Mouse (Mus musculus) intestine, embryonic 15.5 days (tissue): Measurements from ENCODE around the gene Rnf2. TPM values are rescaled to one million over a fixed set of nuclear protein-coding genes. Genes with fewer than 3 reads are reported as not detected.

Experiments used
- ATAC-seq: fragments of 200-750 bp; cut with Nextera tagmentation; 2 replicates; pipeline ENCODE4 v1.8.0; 2017; ENCODE audit warnings: moderate TSS enrichment, moderate library complexity
- H3K27ac ChIP-seq: fragments of 300-500 bp; sonication (generic); 2 replicates; pipeline ENCODE4 v1.5.1; 2015; ENCODE audit warnings: mild to moderate bottlenecking, inconsistent platforms
- H3K27me3 ChIP-seq: fragments of 300-500 bp; sonication (generic); replicated peaks from 2 replicates; pipeline ENCODE4 v1.6.1; 2015; ENCODE audit warnings: inconsistent platforms
- H3K36me3 ChIP-seq: fragments of 300-500 bp; sonication (generic); 2 replicates; pipeline ENCODE4 v1.6.1; 2015; ENCODE audit warnings: inconsistent platforms
- H3K4me1 ChIP-seq: fragments of 300-500 bp; sonication (generic); replicated peaks from 2 replicates; pipeline ENCODE4 v1.6.1; 2015; ENCODE audit warnings: inconsistent platforms
- H3K4me2 ChIP-seq: fragments of 300-500 bp; sonication (generic); replicated peaks from 2 replicates; pipeline ENCODE4 v1.6.1; 2015; ENCODE audit warnings: mild to moderate bottlenecking, inconsistent platforms
- H3K4me3 ChIP-seq: fragments of 300-500 bp; sonication (generic); replicated peaks from 2 replicates; pipeline ENCODE4 v1.5.1; 2015; ENCODE audit warnings: inconsistent platforms
- H3K9ac ChIP-seq: fragments of 300-500 bp; sonication (generic); 2 replicates; pipeline ENCODE4 v1.6.1; 2015; ENCODE audit warnings: inconsistent platforms
- H3K9me3 ChIP-seq: fragments of 300-500 bp; sonication (generic); 2 replicates; pipeline ENCODE4 v1.6.1; 2016; ENCODE audit warnings: inconsistent platforms
- WGBS: fragments of 180-500 bp; shearing (Covaris S2); methylation state at CpG from one replicate; pipeline ENCODE4 v1.1.7; 2015; 5-methylcytosine and 5-hydroxymethylcytosine counted together
- polyA plus RNA-seq: library from polyadenylated mRNA; unstranded; fragments of >200 nt; fragmentation: Nextera tagmentation; extraction: Ambion mirVana; gene quantifications from 2 replicates; pipeline ENCODE4 v1.2.1, GENCODE M21; 2015

The Rnf2 gene
- polyA plus RNA-seq, 1 experiment from 2014 or later, result 68.1 TPM

DNA sequence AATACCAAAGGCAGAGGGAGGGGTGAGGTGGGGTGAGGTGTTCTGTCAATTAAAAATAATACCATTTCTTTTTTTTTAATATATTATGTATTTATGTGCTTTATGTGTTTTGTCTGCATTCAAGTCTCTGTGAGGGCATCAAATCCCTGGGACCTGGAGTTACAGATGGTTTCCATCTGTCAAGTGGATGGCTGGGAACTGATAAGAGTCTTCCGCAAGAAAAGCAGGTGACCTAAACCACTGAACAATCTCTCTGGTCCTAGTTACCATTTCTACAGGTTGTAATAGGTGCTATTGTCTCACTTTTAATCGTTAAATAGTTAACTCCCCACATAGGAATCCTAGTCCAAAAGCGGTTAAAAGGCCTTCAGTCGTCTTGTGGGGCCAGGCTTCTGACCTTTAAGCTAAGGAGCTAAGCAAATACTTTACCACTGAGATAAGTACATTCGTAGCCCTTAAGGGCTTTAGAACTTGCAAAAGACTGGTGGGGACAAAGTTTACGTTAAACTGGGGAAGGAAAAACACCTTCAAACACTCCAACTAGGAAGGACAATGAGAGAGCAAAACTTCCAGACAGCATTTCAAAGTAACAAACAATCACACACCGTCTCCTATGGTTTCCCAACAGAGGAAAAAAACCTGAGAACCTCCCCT lies 73.7 kb downstream of the Rnf2 start:
- ATAC-seq, result no peak

DNA sequence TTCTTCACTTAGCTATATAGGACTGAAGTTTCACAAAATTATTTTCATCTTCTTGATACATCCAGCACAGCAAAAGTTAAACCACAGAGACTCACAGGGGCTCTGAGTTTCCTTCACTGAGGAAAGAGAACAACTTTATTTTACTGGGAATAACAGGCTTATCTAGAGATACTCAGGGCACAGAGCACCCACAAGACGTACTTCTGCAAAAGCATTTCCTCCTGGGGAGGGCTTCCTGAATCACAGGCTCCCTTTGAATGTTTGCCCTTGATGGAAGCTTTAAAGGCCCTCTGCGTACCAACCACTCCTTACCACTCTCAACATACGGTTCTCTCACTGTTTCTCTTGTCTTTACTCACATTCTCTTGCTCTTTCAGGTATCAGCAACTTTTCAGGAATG lies 78.6 kb downstream of the Rnf2 start:
- 72% methylated on average over 3 of the region's 3 CpGs for WGBS
- Histone ChIP-seq H3K4me1 (peaks cover 4% of the 10 kb centered on the region), H3K36me3 (peaks cover 2% of the 10 kb centered on the region; the same call in 1 of the 2 replicates), H3K4me3 (no peak overlapping the region), H3K4me2 (no peak overlapping the region), H3K9me3 (no peaks in the 10 kb centered on the region), H3K27me3 (no peaks in the 10 kb centered on the region), H3K27ac (no peak overlapping the region), H3K9ac (no peak overlapping the region)
- ATAC-seq, result no peak

More for the DNA sequence above, 73.7 kb downstream of the Rnf2 start:
- Histone ChIP-seq H3K4me3 (peak overlapping the region; percentile 74), H3K9ac (peak overlapping the region; percentile 3), H3K9me3 (no peaks in the 10 kb centered on the region), H3K27me3 (no peaks in the 10 kb centered on the region), H3K36me3 (peaks cover 2% of the 10 kb centered on the region; the same call in 1 of the 2 replicates), H3K4me2 (peak overlapping the region; percentile 51), H3K27ac (peak overlapping the region; percentile 6; the same call in 1 of the 2 replicates), H3K4me1 (peaks cover 5% of the 10 kb centered on the region)
- 13% methylated on average over 7 of the region's 7 CpGs for WGBS

DNA sequence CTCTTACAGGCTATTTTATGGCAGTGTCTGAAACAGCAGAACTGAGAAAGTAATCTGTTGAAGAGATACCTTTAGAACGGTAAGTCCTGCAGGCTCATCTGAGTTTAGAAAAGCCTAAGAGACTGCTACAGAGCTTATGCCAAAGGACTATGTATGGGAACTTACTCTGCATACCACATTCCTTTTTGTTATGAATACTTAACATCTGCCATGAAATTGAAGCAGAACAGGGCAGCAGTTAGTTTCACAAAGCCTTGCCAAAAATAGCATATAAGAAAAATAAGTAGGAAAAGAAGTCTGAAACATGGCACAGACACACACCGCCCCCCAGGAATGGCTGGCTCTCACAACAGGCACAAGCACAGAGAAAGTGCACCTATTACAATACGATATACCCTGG lies 90.9 kb downstream of the Rnf2 start:
- no peak overlapping the region for H3K27ac ChIP-seq
- no peaks in the 10 kb centered on the region for H3K4me1 ChIP-seq
- 74% methylated on average over 3 of the region's 3 CpGs for WGBS
- H3K9me3 ChIP-seq, result no peaks in the 10 kb centered on the region
- 0 out of 2 replicates have a peak, but pooled peaks cover 2% of the 10 kb centered on the region for H3K36me3 ChIP-seq
- no peak overlapping the region for H3K9ac ChIP-seq
- no peak overlapping the region for H3K4me3 ChIP-seq
- H3K4me2 ChIP-seq, result no peak overlapping the region
- no peak for ATAC-seq
- no peaks in the 10 kb centered on the region for H3K27me3 ChIP-seq

Other genes with a start within 250 kb of the Rnf2 start
- gene Ivns1abp, start 156.5 kb downstream of the Rnf2 start, polyA plus RNA-seq, result 313 and 339 TPM in 2 replicates
- 29.1 and 39.7 TPM in 2 replicates for gene Swt1, start 72.5 kb downstream of the Rnf2 start, polyA plus RNA-seq
- 39.3 and 42.8 TPM in 2 replicates for gene Trmt1l, start 72.4 kb downstream of the Rnf2 start, polyA plus RNA-seq
- 11.9 and 12.9 TPM in 2 replicates for gene Fam129a, start 70.2 kb upstream of the Rnf2 start, polyA plus RNA-seq